Mouse (Mus musculus) embryonic stem cell, embryonic (primary cell): Measurements from ENCODE around the gene Cacnb3.

ENCODE experiments used
- CTCF ChIA-PET, 4 experiments: fragments of 300-600 bp in 2 of 4; fragments of 350-600 bp in 2 of 4; sonication (Branson Sonifier 250); formaldehyde crosslinking; loops; one replicate each; lab custom pipeline; 2022; ENCODE audit warnings: inconsistent platforms in 2 of 4; lab: Charles Lee
- POLR2A ChIA-PET, 4 experiments: fragments of 300-600 bp in 2 of 4; fragments of 350-600 bp in 2 of 4; sonication (Branson Sonifier 250); formaldehyde crosslinking; loops; one replicate each; lab custom pipeline; 2022; ENCODE audit warnings: antibody characterized with exemption in 4 of 4, inconsistent platforms in 1 of 4; lab: Charles Lee

The Cacnb3 gene

GRCm38 (mm10) chr15:98622199-98622598, 8.4 kb upstream of the Cacnb3 start:
- POLR2A ChIA-PET = interaction anchor here in 3 of 4 experiments (0.6 to 9.2 kb wide), 13 partner anchors 8 to 157 kb away, joined by 3 to 49 read pairs (median 4); partner anchors contain the start of gene Cacnb3 (in 2 of the 3)
- CTCF ChIA-PET = interaction anchor here (0.6 to 2.5 kb wide), 16 partner anchors 9 to 406 kb away, joined by 3 to 12 read pairs (median 4); partner anchors contain the start of genes 4930415O20Rik (in 1 of the 4), Cacnb3 (in 1 of the 4) and Ccnt1 (in 1 of the 4)

DNA sequence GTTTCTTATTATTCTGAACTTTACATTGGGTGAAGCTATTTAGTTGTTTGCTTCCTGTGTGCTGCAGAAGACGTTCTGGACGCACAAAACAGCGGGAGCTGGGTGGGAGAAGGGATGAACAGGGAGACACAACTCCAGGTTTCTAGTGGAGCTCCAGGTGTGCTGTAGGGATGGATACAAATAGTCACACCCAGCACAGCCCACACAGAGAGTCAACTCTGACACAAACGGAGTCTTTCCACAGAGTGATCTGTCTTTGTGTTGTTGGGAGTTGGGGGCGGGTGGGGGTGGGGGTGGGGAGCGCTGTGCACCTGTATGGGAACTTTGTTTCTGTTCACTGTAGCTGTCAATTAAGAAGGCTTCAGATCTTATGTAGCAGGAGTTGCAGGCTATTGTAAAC, 7.9 kb upstream of the Cacnb3 start:
- ChIA-PET POLR2A (interaction anchor here in 3 of 4 experiments (0.6 to 9.2 kb wide), 10 partner anchors 8 to 156 kb away, joined by 3 to 49 read pairs (median 5); partner anchors contain the start of gene Cacnb3 (in 1 of the 3)), CTCF (interaction anchor here (0.6 to 2.5 kb wide), 15 partner anchors 8 to 176 kb away, joined by 3 to 12 read pairs (median 4); partner anchors contain the start of genes 4930415O20Rik (in 1 of the 4), Cacnb3 (in 1 of the 4) and Ccnt1 (in 1 of the 4))

GRCm38 (mm10) chr15:98623361-98623821, 7.2 kb upstream of the Cacnb3 start:
- ChIA-PET CTCF (interaction anchor here in 3 of 4 experiments (1.0 to 2.5 kb wide), 4 partner anchors 8 to 53 kb away, joined by 3 to 12 read pairs (median 12); partner anchors contain the start of genes 4930415O20Rik (in 1 of the 3), Cacnb3 (in 1 of the 3) and Ccnt1 (in 1 of the 3)), POLR2A (interaction anchor here in 3 of 4 experiments (0.6 to 9.2 kb wide), 9 partner anchors 7 to 478 kb away, joined by 3 to 49 read pairs (median 4); partner anchors contain the start of genes Cacnb3 (in 1 of the 3) and Rnd1 (in 1 of the 3))

DNA sequence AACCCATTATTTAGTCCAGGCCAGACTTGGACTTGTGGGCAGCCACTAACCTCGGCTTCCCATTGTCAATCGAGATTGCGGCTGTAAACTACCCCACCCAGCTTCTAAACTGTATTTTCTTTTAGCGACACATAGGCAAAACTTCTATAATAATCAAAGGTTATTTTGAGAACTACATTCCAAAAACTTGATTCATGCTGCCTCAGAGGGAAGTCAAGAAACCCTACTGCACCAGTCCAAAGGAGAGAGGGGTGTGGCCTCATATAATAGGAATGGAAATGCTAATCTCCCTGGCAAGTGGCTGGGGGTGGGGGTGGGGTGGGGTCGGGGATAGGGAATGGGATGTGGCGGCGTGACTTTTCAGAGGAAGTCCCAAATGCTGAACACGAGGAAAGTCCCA, 4.6 kb upstream of the Cacnb3 start:
- CTCF ChIA-PET = interaction anchor here (0.6 to 4.4 kb wide), 11 partner anchors 9 to 357 kb away, joined by 3 to 39 read pairs (median 3); partner anchors contain the start of gene Ddx23 (in 1 of the 4)

GRCm38 (mm10) chr15:98626487-98627212, 4.0 kb upstream of the Cacnb3 start:
- ChIA-PET POLR2A (interaction anchor here (0.6 to 2.3 kb wide), 11 partner anchors 10 to 243 kb away, joined by 3 to 8 read pairs (median 3); no protein-coding TSS in a partner anchor), CTCF (interaction anchor here (0.6 to 4.4 kb wide), 18 partner anchors 9 to 1922 kb away, joined by 3 to 39 read pairs (median 4); partner anchors contain the start of gene Ddx23 (in 1 of the 4))

More for the DNA sequence above, 4.6 kb upstream of the Cacnb3 start:
- POLR2A ChIA-PET = interaction anchor here in 3 of 4 experiments (0.6 to 1.9 kb wide), 7 partner anchors 10 to 110 kb away, joined by 3 to 4 read pairs (median 3); partner anchors contain the start of genes 4930415O20Rik (in 1 of the 3), Ccnt1 (in 1 of the 3) and Rnd1 (in 1 of the 3)

GRCm38 (mm10) chr15:98628589-98629254, 1.9 kb upstream of the Cacnb3 start:
- POLR2A ChIA-PET = interaction anchor here in 3 of 4 experiments (0.6 to 4.9 kb wide), 18 partner anchors 10 to 401 kb away, joined by 3 to 49 read pairs (median 4); partner anchors contain the start of genes Ddx23 (in 1 of the 3) and Tuba1c (in 1 of the 3)
- CTCF ChIA-PET = interaction anchor here (0.5 to 4.4 kb wide), 15 partner anchors 8 to 398 kb away, joined by 3 to 39 read pairs (median 4); partner anchors contain the start of gene Ccdc65 (in 1 of the 4)

DNA sequence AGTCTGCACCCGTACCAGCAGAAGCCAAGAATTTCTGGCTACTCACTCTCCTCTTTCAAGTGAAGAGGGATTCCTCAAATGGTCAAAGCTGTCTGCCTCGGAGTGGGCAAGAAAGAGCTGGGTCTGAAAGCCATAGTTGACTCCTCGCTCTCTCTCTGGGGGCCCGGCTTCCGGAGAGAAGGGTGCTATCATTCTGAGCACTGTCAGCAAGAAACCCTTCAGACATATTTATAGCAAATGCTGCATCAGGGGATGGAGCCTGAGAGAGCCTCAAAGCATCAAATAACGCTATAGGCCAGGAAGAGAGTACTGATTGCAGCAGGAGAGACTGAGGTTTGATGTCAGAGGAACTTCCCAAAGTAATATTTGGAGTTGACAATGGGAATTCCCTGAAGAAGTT, 1.2 kb upstream of the Cacnb3 start:
- POLR2A ChIA-PET = interaction anchor here in 3 of 4 experiments (0.6 to 4.9 kb wide), 13 partner anchors 10 to 400 kb away, joined by 3 to 49 read pairs (median 4); partner anchors contain the start of genes Ddx23 (in 1 of the 3), Rnd1 (in 1 of the 3) and Tuba1c (in 1 of the 3)
- CTCF ChIA-PET = interaction anchor here in 2 of 4 experiments (0.6 to 4.4 kb wide), 8 partner anchors 7 to 1388 kb away, joined by 3 to 39 read pairs (median 6); no protein-coding TSS in a partner anchor

GRCm38 (mm10) chr15:98631493-98631892, 853 bp downstream of the Cacnb3 start:
- ChIA-PET POLR2A (interaction anchor here in 3 of 4 experiments (0.5 to 4.9 kb wide), 30 partner anchors 9 to 385 kb away, joined by 3 to 49 read pairs (median 4); partner anchors contain the start of genes Rnd1 (in 2 of the 3), 4930415O20Rik (in 1 of the 3), Adcy6 (in 1 of the 3) and Arf3 (in 1 of the 3)), CTCF (interaction anchor here (0.5 to 3.3 kb wide), 112 partner anchors 9 to 1999 kb away, joined by 3 to 26 read pairs (median 4); partner anchors contain the start of genes Rnd1 (in 3 of the 4), Adcy6 (in 2 of the 4), Ddx23 (in 2 of the 4) and Ccdc65 (in 1 of the 4))

- POLR2A ChIA-PET = interaction anchor here in 3 of 4 experiments (0.6 to 4.9 kb wide), 37 partner anchors 8 to 355 kb away, joined by 3 to 49 read pairs (median 4); partner anchors contain the start of genes Rnd1 (in 3 of the 3), Ddx23 (in 2 of the 3), Tuba1b (in 2 of the 3) and 4930415O20Rik (in 1 of the 3)
- CTCF ChIA-PET = interaction anchor here (0.5 to 3.3 kb wide), 106 partner anchors 8 to 1998 kb away, joined by 3 to 26 read pairs (median 4); partner anchors contain the start of genes Rnd1 (in 3 of the 4), Adcy6 (in 2 of the 4), Ddx23 (in 2 of the 4) and Ccdc65 (in 1 of the 4)
Measured at GRCm38 (mm10) chr15:98632107-98632744, 1.6 kb downstream of the Cacnb3 start.

GRCm38 (mm10) chr15:98632921-98633320, 2.3 kb downstream of the Cacnb3 start:
- POLR2A ChIA-PET = interaction anchor here in 3 of 4 experiments (0.6 to 4.9 kb wide), 21 partner anchors 9 to 302 kb away, joined by 3 to 49 read pairs (median 4); partner anchors contain the start of genes Rnd1 (in 3 of the 3), Ddx23 (in 2 of the 3) and Tuba1b (in 1 of the 3)

GRCm38 (mm10) chr15:98633822-98634470, 3.3 kb downstream of the Cacnb3 start:
- ChIA-PET CTCF (interaction anchor here in 3 of 4 experiments (0.5 to 1.6 kb wide), 10 partner anchors 11 to 683 kb away, joined by 3 to 12 read pairs (median 3); no protein-coding TSS in a partner anchor), POLR2A (interaction anchor here (0.6 to 4.9 kb wide), 22 partner anchors 9 to 939 kb away, joined by 3 to 44 read pairs (median 4); partner anchors contain the start of genes Arf3 (in 1 of the 4), Ddx23 (in 1 of the 4) and Rnd1 (in 1 of the 4))

More at GRCm38 (mm10) chr15:98632921-98633320, 2.3 kb downstream of the Cacnb3 start:
- CTCF ChIA-PET = interaction anchor here (0.6 to 3.3 kb wide), 21 partner anchors 7 to 239 kb away, joined by 3 to 26 read pairs (median 7); partner anchors contain the start of genes Adcy6 (in 1 of the 4), Ddx23 (in 1 of the 4) and Rnd1 (in 1 of the 4)

DNA sequence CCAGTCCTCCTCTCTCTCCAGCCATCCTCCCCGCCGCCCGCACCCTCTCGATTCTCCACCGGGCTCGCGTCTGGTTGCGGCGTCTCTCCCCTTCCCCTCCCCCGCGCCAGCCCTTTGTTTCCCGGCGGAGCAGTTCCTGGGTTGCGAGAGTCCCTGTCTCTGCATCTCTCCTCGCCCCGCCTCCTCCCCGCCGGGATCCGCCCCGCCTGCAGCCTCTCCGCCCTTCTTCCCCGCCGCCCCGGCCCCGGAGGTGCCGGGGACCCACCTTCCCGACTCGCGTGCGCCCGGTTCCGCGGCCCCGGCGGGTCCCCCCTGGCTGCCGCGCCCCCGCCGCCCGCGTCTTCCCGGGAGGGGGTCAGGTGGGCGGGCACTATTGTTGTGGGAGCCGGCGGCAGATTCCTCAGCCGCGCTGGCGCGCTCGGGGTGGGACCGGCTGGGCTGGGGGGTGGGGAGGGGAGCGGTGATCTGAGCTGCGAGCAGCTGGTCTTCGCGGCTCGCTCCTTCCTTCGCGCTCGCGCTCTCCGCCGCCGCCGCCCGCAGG, 4.0 kb downstream of the Cacnb3 start:
- CTCF ChIA-PET = interaction anchor here in 2 of 4 experiments (0.5 to 2.2 kb wide), 8 partner anchors 9 to 65 kb away, joined by 3 to 7 read pairs (median 4); no protein-coding TSS in a partner anchor
- POLR2A ChIA-PET = interaction anchor here (0.6 to 4.9 kb wide), 16 partner anchors 9 to 129 kb away, joined by 3 to 44 read pairs (median 5); partner anchors contain the start of genes Rnd1 (in 2 of the 4), Arf3 (in 1 of the 4) and Ddx23 (in 1 of the 4)

- CTCF ChIA-PET = interaction anchor here in 3 of 4 experiments (0.6 to 2.2 kb wide), 14 partner anchors 10 to 1689 kb away, joined by 3 to 13 read pairs (median 4); no protein-coding TSS in a partner anchor
Measured at GRCm38 (mm10) chr15:98635291-98635841, 4.7 kb downstream of the Cacnb3 start.

GRCm38 (mm10) chr15:98636517-98636916, 5.9 kb downstream of the Cacnb3 start:
- ChIA-PET POLR2A (interaction anchor here in 3 of 4 experiments (0.8 to 4.9 kb wide), 20 partner anchors 8 to 317 kb away, joined by 3 to 44 read pairs (median 4); partner anchors contain the start of genes Rnd1 (in 2 of the 3), Ddx23 (in 1 of the 3), Gm49450 (in 1 of the 3) and Tuba1a (in 1 of the 3)), CTCF (interaction anchor here (0.6 to 2.2 kb wide), 13 partner anchors 8 to 369 kb away, joined by 3 to 9 read pairs (median 3); partner anchors contain the start of gene Prkag1 (in 1 of the 4))

More at GRCm38 (mm10) chr15:98635291-98635841, 4.7 kb downstream of the Cacnb3 start:
- POLR2A ChIA-PET = interaction anchor here in 3 of 4 experiments (0.6 to 4.9 kb wide), 27 partner anchors 9 to 591 kb away, joined by 3 to 44 read pairs (median 3); partner anchors contain the start of genes Arf3 (in 2 of the 3), Rnd1 (in 2 of the 3), Ddx23 (in 1 of the 3) and Gm49450 (in 1 of the 3)
